Mouse (Mus musculus) heart, adult 2 months (tissue): ENCODE measurements around the gene Fbxo42.

ENCODE experiments used
- CTCF ChIP-seq: fragments of 200-600 bp; IDR thresholded peaks from 2 replicates; pipeline ENCODE4 v1.8.1; 2022; ENCODE audit warnings: antibody characterized with exemption, mild to moderate bottlenecking, moderate library complexity
- EP300 ChIP-seq: fragments of 200-500 bp; IDR thresholded peaks from 2 replicates; pipeline ENCODE4 v1.6.1; 2011; ENCODE audit warnings: low read depth, low read length, control low read depth; ENCODE audit not compliant: insufficient read depth
- POLR2A ChIP-seq: fragments of 200-500 bp; IDR thresholded peaks from 2 replicates; pipeline ENCODE4 v1.6.1; 2011; ENCODE audit warnings: mild to moderate bottlenecking, low read depth, low read length, control low read depth; ENCODE audit not compliant: insufficient read depth

DNA sequence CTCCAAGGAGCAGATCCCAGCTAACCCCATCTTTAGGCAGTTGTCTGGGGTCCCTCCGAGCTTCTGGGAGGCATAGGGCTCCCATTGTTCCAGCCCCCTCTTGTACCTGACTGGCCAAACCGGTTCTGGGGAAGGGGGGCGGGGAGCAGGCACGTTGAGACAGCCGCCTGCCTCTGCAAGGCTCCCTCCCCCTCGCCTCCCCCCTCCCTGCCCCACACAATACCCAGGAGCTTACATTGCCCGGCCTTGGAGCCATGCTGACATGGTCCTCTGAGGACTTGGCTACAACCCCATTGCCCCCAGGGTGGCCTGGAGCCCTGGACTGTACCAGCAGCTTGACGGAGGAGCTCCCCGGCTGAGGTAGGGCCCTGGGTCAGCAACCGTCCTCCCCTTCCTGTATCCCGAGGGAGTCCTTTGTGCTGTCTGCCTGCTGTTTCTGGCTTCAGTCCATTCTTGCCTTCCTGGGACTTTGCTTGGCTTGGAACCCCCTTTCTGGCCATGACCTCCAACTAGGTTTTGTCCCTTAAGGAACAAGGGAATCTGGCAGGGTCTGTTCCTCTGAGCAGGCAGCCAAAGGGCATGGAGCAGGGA, 95.0 kb downstream of the Fbxo42 start:
- TF ChIP-seq CTCF = no peak
- TF ChIP-seq POLR2A = no peak
- TF ChIP-seq EP300 = 0 out of 2 replicates have a peak, but pooled peaks have one; percentile 28
